Mouse (Mus musculus): Measurements from ENCODE around the gene Hils1. TPM values are rescaled to one million over a fixed set of nuclear protein-coding genes. Genes with fewer than 3 reads are reported as not detected.

Gene Hils1
- polyA plus RNA-seq, 1 experiment from 2014 or later: not detected

GRCm38 (mm10) chr11:95000548-95000947 is 33.2 kb downstream of the Hils1 start:
- TF ChIP-seq EP300 (optimal IDR thresholded peaks at IDR 0.05) (no peak), CTCF (IDR thresholded peaks at IDR 0.05; ENCODE audit: low read depth) (no peak)
- H3K36me3 ChIP-seq (ENCODE audit: control insufficient read depth, insufficient read depth, low read length): peaks cover 31% of the 10 kb centered on the region
- no peak overlapping the region; the same call in 1 of the 2 replicates for H3K27ac ChIP-seq (replicated peaks)
- no peaks in the 10 kb centered on the region; the same call in 1 of the 2 replicates for H3K4me1 ChIP-seq (replicated peaks; ENCODE audit: control insufficient read depth, insufficient read depth)
- no peak overlapping the region for H3K4me2 ChIP-seq (replicated peaks; ENCODE audit: low read depth)
- H3K27me3 ChIP-seq (ENCODE audit: control insufficient read depth, insufficient read depth, low read length): no peaks in the 10 kb centered on the region
- 23% methylated on average over 4 of the region's 4 CpGs for WGBS
- ATAC-seq (ENCODE audit: low FRiP score, low TSS enrichment) (no peak), DNase-seq (ENCODE audit: low spot score) (no peak)
- H3K9ac ChIP-seq (ENCODE audit: low read length): no peak overlapping the region
- H3K9me3 ChIP-seq (ENCODE audit: control insufficient read depth, low read length): no peaks in the 10 kb centered on the region
- H3K4me3 ChIP-seq (ENCODE audit: low read depth, low read length): no peak overlapping the region

DNA sequence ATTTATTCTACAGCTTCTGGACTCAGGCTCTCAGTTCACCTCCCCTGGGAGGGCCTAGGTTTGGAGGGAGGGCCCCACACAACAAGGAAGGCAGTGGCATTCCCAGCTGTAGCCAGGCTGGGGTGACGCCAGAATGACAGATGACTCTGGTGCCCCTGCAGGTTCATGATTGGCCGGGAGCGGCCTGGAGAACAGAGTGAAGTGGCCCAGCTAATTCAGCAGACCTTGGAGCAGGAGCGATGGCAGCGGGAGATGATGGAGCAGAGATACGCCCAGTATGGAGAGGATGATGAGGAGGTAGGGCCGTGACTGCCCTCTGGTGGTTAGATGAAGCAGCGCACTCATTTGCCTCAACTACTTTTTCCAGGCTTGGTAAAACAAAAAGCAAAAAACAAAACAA is 33.7 kb downstream of the Hils1 start:
- 3% methylated on average over 8 of the region's 8 CpGs for WGBS

GRCm38 (mm10) chr11:95001584-95002347 is 34.4 kb downstream of the Hils1 start:
- no peaks in the 10 kb centered on the region for H3K27me3 ChIP-seq (ENCODE audit: control insufficient read depth, insufficient read depth, low read length)
- ATAC-seq (ENCODE audit: low FRiP score, low TSS enrichment) (no peak), DNase-seq (ENCODE audit: low spot score) (no peak)
- no peak overlapping the region for H3K27ac ChIP-seq (replicated peaks)
- H3K4me1 ChIP-seq (replicated peaks; ENCODE audit: control insufficient read depth, insufficient read depth): peaks cover 3% of the 10 kb centered on the region
- no peak for TF ChIP-seq EP300 (optimal IDR thresholded peaks at IDR 0.05)
- no peak for TF ChIP-seq CTCF (IDR thresholded peaks at IDR 0.05; ENCODE audit: low read depth)
- H3K4me3 ChIP-seq (ENCODE audit: low read depth, low read length): no peak overlapping the region
- H3K36me3 ChIP-seq (ENCODE audit: control insufficient read depth, insufficient read depth, low read length): peaks cover 29% of the 10 kb centered on the region
- no peak overlapping the region for H3K9ac ChIP-seq (ENCODE audit: low read length)
- no peaks in the 10 kb centered on the region for H3K9me3 ChIP-seq (ENCODE audit: control insufficient read depth, low read length)
- 90% methylated on average over 21 of the region's 21 CpGs for WGBS
- no peak overlapping the region for H3K4me2 ChIP-seq (replicated peaks; ENCODE audit: low read depth)

More for the DNA sequence above, 33.7 kb downstream of the Hils1 start:
- DNase-seq (ENCODE audit: low spot score): peak; percentile 61
- Histone ChIP-seq H3K4me2 (replicated peaks; ENCODE audit: low read depth) (no peak overlapping the region), H3K9me3 (ENCODE audit: control insufficient read depth, low read length) (no peaks in the 10 kb centered on the region), H3K36me3 (ENCODE audit: control insufficient read depth, insufficient read depth, low read length) (peaks cover 34% of the 10 kb centered on the region), H3K27me3 (ENCODE audit: control insufficient read depth, insufficient read depth, low read length) (no peaks in the 10 kb centered on the region), H3K4me1 (replicated peaks; ENCODE audit: control insufficient read depth, insufficient read depth) (no peaks in the 10 kb centered on the region; the same call in 1 of the 2 replicates), H3K4me3 (ENCODE audit: low read depth, low read length) (no peak overlapping the region), H3K9ac (ENCODE audit: low read length) (no peak overlapping the region), H3K27ac (replicated peaks) (no peak overlapping the region; the same call in 1 of the 2 replicates)
- TF ChIP-seq EP300 (optimal IDR thresholded peaks at IDR 0.05) (no peak), CTCF (IDR thresholded peaks at IDR 0.05; ENCODE audit: low read depth) (peak; percentile 94)
- ATAC-seq (ENCODE audit: low FRiP score, low TSS enrichment): peak; percentile 25

- DNase-seq (ENCODE audit: low spot score) (no peak), ATAC-seq (ENCODE audit: low FRiP score, low TSS enrichment) (no peak)
- H3K27ac ChIP-seq (replicated peaks): no peak overlapping the region
- H3K9me3 ChIP-seq (ENCODE audit: control insufficient read depth, low read length): no peaks in the 10 kb centered on the region
- no peaks in the 10 kb centered on the region for H3K27me3 ChIP-seq (ENCODE audit: control insufficient read depth, insufficient read depth, low read length)
- H3K36me3 ChIP-seq (ENCODE audit: control insufficient read depth, insufficient read depth, low read length): peaks cover 29% of the 10 kb centered on the region
- H3K9ac ChIP-seq (ENCODE audit: low read length): no peak overlapping the region
- no peak overlapping the region for H3K4me2 ChIP-seq (replicated peaks; ENCODE audit: low read depth)
- H3K4me1 ChIP-seq (replicated peaks; ENCODE audit: control insufficient read depth, insufficient read depth): peaks cover 8% of the 10 kb centered on the region
- no peak overlapping the region for H3K4me3 ChIP-seq (ENCODE audit: low read depth, low read length)
- WGBS: 96% methylated on average over 8 of the region's 8 CpGs
- no peak for TF ChIP-seq EP300 (optimal IDR thresholded peaks at IDR 0.05)
- no peak for TF ChIP-seq CTCF (IDR thresholded peaks at IDR 0.05; ENCODE audit: low read depth)
Measured at GRCm38 (mm10) chr11:95002705-95003104, 35.3 kb downstream of the Hils1 start.

DNA sequence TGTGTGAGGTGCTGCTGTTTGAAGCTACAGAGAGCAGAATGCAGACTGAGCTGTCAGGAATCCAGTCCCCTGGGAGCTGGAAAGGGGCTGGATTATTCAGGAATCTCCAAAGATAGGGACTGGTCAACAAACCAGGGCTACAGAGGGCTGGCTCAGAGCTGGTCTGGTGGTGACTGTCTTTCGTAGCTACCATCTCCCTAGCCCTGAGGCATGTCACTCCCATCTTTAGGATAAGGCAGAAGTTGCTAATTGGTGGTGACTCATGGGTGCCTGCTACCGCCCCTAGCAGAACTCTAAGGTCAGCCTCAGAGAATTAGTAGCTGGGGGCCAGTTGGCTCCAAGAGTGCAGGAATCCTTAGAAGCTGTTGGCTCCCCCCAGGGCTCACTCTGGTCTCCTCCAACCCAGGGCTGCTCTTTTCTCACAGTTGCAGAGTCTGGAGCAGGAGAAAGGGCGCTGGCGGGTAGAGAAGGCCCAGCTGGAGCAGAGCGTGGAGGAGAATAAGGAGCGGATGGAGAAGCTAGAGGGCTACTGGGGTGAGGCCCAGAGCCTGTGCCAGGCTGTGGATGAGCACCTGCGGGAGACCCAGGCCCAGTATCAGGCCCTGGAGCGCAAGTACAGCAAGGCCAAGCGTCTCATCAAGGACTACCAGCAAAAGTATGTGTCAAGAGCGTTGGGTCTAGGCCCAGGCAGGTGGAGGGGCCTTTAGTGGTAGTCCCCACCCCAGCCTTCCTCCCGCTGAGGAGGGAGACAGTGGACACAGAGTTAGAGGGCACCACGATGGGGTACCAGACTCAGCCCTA is 36.9 kb downstream of the Hils1 start:
- ATAC-seq (ENCODE audit: low FRiP score, low TSS enrichment): no peak
- WGBS: 79% methylated on average over 12 of the region's 12 CpGs
- no peak overlapping the region; the same call in 1 of the 2 replicates for H3K9ac ChIP-seq (ENCODE audit: low read length)

GRCm38 (mm10) chr11:95004937-95005198 is 37.5 kb downstream of the Hils1 start:
- H3K27ac ChIP-seq (replicated peaks): peak overlapping the region; percentile 24; the same call in 1 of the 2 replicates

More for the DNA sequence above, 36.9 kb downstream of the Hils1 start:
- no peak overlapping the region for H3K4me3 ChIP-seq (ENCODE audit: low read depth, low read length)
- peaks cover 12% of the 10 kb centered on the region for H3K4me1 ChIP-seq (replicated peaks; ENCODE audit: control insufficient read depth, insufficient read depth)
- H3K36me3 ChIP-seq (ENCODE audit: control insufficient read depth, insufficient read depth, low read length): peaks cover 23% of the 10 kb centered on the region
- H3K27me3 ChIP-seq (ENCODE audit: control insufficient read depth, insufficient read depth, low read length): no peaks in the 10 kb centered on the region
- no peak for DNase-seq (ENCODE audit: low spot score)
- H3K4me2 ChIP-seq (replicated peaks; ENCODE audit: low read depth): no peak overlapping the region
- TF ChIP-seq CTCF (IDR thresholded peaks at IDR 0.05; ENCODE audit: low read depth) (no peak), EP300 (optimal IDR thresholded peaks at IDR 0.05) (no peak)
- H3K27ac ChIP-seq (replicated peaks): peak overlapping the region; percentile 24; the same call in 1 of the 2 replicates
- no peaks in the 10 kb centered on the region for H3K9me3 ChIP-seq (ENCODE audit: control insufficient read depth, low read length)

More at GRCm38 (mm10) chr11:95004937-95005198, 37.5 kb downstream of the Hils1 start:
- TF ChIP-seq EP300 (optimal IDR thresholded peaks at IDR 0.05): no peak
- TF ChIP-seq CTCF (IDR thresholded peaks at IDR 0.05; ENCODE audit: low read depth): no peak
- H3K36me3 ChIP-seq (ENCODE audit: control insufficient read depth, insufficient read depth, low read length): peaks cover 22% of the 10 kb centered on the region
- no peak overlapping the region for H3K4me3 ChIP-seq (ENCODE audit: low read depth, low read length)
- no peaks in the 10 kb centered on the region for H3K9me3 ChIP-seq (ENCODE audit: control insufficient read depth, low read length)
- no peak overlapping the region for H3K9ac ChIP-seq (ENCODE audit: low read length)
- peaks cover 12% of the 10 kb centered on the region for H3K4me1 ChIP-seq (replicated peaks; ENCODE audit: control insufficient read depth, insufficient read depth)
- H3K4me2 ChIP-seq (replicated peaks; ENCODE audit: low read depth): no peak overlapping the region
- DNase-seq (ENCODE audit: low spot score) (no peak), ATAC-seq (ENCODE audit: low FRiP score, low TSS enrichment) (no peak)
- no peaks in the 10 kb centered on the region for H3K27me3 ChIP-seq (ENCODE audit: control insufficient read depth, insufficient read depth, low read length)
- WGBS: 55% methylated on average over 6 of the region's 6 CpGs
